Mouse (Mus musculus) forebrain, postnatal 0 days (tissue): Measurements from ENCODE around the gene Thnsl1. TPM values are rescaled to one million over a fixed set of nuclear protein-coding genes. Genes with fewer than 3 reads are reported as not detected.

Source experiments
- ATAC-seq: fragments of 200-750 bp; cut with Nextera tagmentation; 2 replicates; pipeline ENCODE4 v1.8.0; 2017; ENCODE audit warnings: mild to moderate bottlenecking, moderate library complexity
- DNase-seq: peaks from one replicate; pipeline ENCODE4 v3.0.0-alpha.2; 2015
- H3K27ac ChIP-seq: fragments of 300-500 bp; sonication (generic); 2 replicates; pipeline ENCODE4 v1.5.1; 2014; ENCODE audit warnings: low read depth, mild to moderate bottlenecking, antibody characterized with exemption, low read length, moderate library complexity, mixed read lengths
- H3K27me3 ChIP-seq: fragments of 300-500 bp; sonication (generic); 2 replicates; pipeline ENCODE4 v1.6.1; 2014; ENCODE audit warnings: mild to moderate bottlenecking, low read length, mixed read lengths; ENCODE audit not compliant: insufficient read depth
- H3K36me3 ChIP-seq: fragments of 300-500 bp; sonication (generic); 2 replicates; pipeline ENCODE4 v1.6.1; 2014; ENCODE audit warnings: mild to moderate bottlenecking, moderate library complexity; ENCODE audit not compliant: insufficient read depth
- H3K4me1 ChIP-seq: fragments of 300-500 bp; sonication (generic); 2 replicates; pipeline ENCODE4 v1.6.1; 2014; ENCODE audit warnings: antibody characterized with exemption; ENCODE audit not compliant: insufficient read depth
- H3K4me2 ChIP-seq: fragments of 300-500 bp; sonication (generic); 2 replicates; pipeline ENCODE4 v1.6.1; 2014; ENCODE audit warnings: low read depth, mild to moderate bottlenecking, moderate library complexity
- H3K4me3 ChIP-seq: fragments of 300-500 bp; sonication (generic); 2 replicates; pipeline ENCODE4 v1.5.1; 2014; ENCODE audit warnings: low read depth, low read length, mixed read lengths
- H3K9ac ChIP-seq: fragments of 300-500 bp; sonication (generic); 2 replicates; pipeline ENCODE4 v1.6.1; 2014; ENCODE audit warnings: mild to moderate bottlenecking
- H3K9me3 ChIP-seq: fragments of 300-500 bp; sonication (generic); 2 replicates; pipeline ENCODE4 v1.6.1; 2016; ENCODE audit warnings: low read length
- CTCF ChIP-seq: sonication (generic); IDR thresholded peaks from 2 replicates; pipeline ENCODE4 v1.5.1; 2016; ENCODE audit warnings: antibody characterized with exemption, control low read depth, low read depth
- WGBS: fragments of 180-500 bp; shearing (Covaris S2); extraction: QIAGEN DNeasy Blood & Tissue Kit; methylation state at CpG from one replicate; pipeline ENCODE4 v1.1.7; 2014; 5-methylcytosine and 5-hydroxymethylcytosine counted together
- polyA plus RNA-seq: library from polyadenylated mRNA; unstranded; fragments of >200 nt; fragmentation: Nextera tagmentation; extraction: Ambion mirVana; gene quantifications from 2 replicates; pipeline ENCODE4 v1.2.1, GENCODE M21; 2015
- total RNA-seq: library from RNA; depleted of rRNA; stranded (reverse); fragments of >200 nt; gene quantifications from 2 replicates; pipeline ENCODE4 v1.2.3, GENCODE M21; 2014; rRNA removed

The Thnsl1 gene
- total and polyA plus RNA-seq, 2 experiments from 2014 or later: 19.4 to 22.8 TPM

GRCm38 (mm10) chr2:21259081-21259480, 53.6 kb downstream of the Thnsl1 start:
- WGBS: 74% methylated on average over 5 of the region's 5 CpGs
- ATAC-seq (no peak), DNase-seq (no peak)
- H3K27ac ChIP-seq: no peak overlapping the region
- H3K4me1 ChIP-seq: no peaks in the 10 kb centered on the region
- no peak overlapping the region for H3K4me2 ChIP-seq
- no peaks in the 10 kb centered on the region for H3K27me3 ChIP-seq
- no peak overlapping the region for H3K9ac ChIP-seq
- no peak overlapping the region for H3K4me3 ChIP-seq
- no peaks in the 10 kb centered on the region for H3K9me3 ChIP-seq
- TF ChIP-seq CTCF: no peak
- no peaks in the 10 kb centered on the region for H3K36me3 ChIP-seq

- no peak overlapping the region for H3K4me3 ChIP-seq
- peak; percentile 44 for ATAC-seq
Measured at GRCm38 (mm10) chr2:21260060-21260459, 54.5 kb downstream of the Thnsl1 start.

GRCm38 (mm10) chr2:21261370-21262006, 56.0 kb downstream of the Thnsl1 start:
- 22% methylated on average over 4 of the region's 4 CpGs for WGBS
- ATAC-seq: peak; percentile 95

More at GRCm38 (mm10) chr2:21260060-21260459, 54.5 kb downstream of the Thnsl1 start:
- H3K4me2 ChIP-seq: no peak overlapping the region
- no peaks in the 10 kb centered on the region for H3K4me1 ChIP-seq
- DNase-seq: peak; percentile 31
- 27% methylated on average over 4 of the region's 4 CpGs for WGBS
- TF ChIP-seq CTCF: no peak
- H3K27me3 ChIP-seq: no peaks in the 10 kb centered on the region
- H3K36me3 ChIP-seq: no peaks in the 10 kb centered on the region
- H3K27ac ChIP-seq: no peak overlapping the region
- no peak overlapping the region for H3K9ac ChIP-seq
- no peaks in the 10 kb centered on the region for H3K9me3 ChIP-seq

GRCm38 (mm10) chr2:21264031-21264430, 58.5 kb downstream of the Thnsl1 start:
- H3K9me3 ChIP-seq: no peaks in the 10 kb centered on the region
- H3K27ac ChIP-seq: no peak overlapping the region
- H3K27me3 ChIP-seq: no peaks in the 10 kb centered on the region
- no peak for DNase-seq
- no peaks in the 10 kb centered on the region for H3K36me3 ChIP-seq
- WGBS: 67% methylated on average over 4 of the region's 4 CpGs
- no peak for TF ChIP-seq CTCF
- no peaks in the 10 kb centered on the region for H3K4me1 ChIP-seq
- no peak for ATAC-seq
- H3K4me3 ChIP-seq: no peak overlapping the region
- no peak overlapping the region for H3K4me2 ChIP-seq
- H3K9ac ChIP-seq: no peak overlapping the region

More at GRCm38 (mm10) chr2:21261370-21262006, 56.0 kb downstream of the Thnsl1 start:
- TF ChIP-seq CTCF: peak; percentile 97
- H3K27me3 ChIP-seq: no peaks in the 10 kb centered on the region
- H3K4me1 ChIP-seq: no peaks in the 10 kb centered on the region
- H3K27ac ChIP-seq: no peak overlapping the region
- H3K36me3 ChIP-seq: no peaks in the 10 kb centered on the region
- DNase-seq: peak; percentile 85
- H3K4me2 ChIP-seq: no peak overlapping the region
- no peak overlapping the region for H3K9ac ChIP-seq
- no peak overlapping the region for H3K4me3 ChIP-seq
- H3K9me3 ChIP-seq: no peaks in the 10 kb centered on the region

Other genes starting within 250 kb of the Thnsl1 start
- 94.7 and 99.1 TPM in 2 replicates for gene Arhgap21, start 236.8 kb upstream of the Thnsl1 start, total RNA-seq
- 18.2 and 24.9 TPM in 2 replicates for gene Arhgap21, start 236.8 kb upstream of the Thnsl1 start, polyA plus RNA-seq
- gene Enkur, start 359 bp upstream of the Thnsl1 start, total RNA-seq: 4.5 and 5.4 TPM in 2 replicates
- gene Enkur, start 359 bp upstream of the Thnsl1 start, polyA plus RNA-seq: 5.2 and 8.1 TPM in 2 replicates
- 9.1 and 11.7 TPM in 2 replicates for gene Gpr158, start 161.8 kb downstream of the Thnsl1 start, total RNA-seq
- 1.3 and 2.3 TPM in 2 replicates for gene Gpr158, start 161.8 kb downstream of the Thnsl1 start, polyA plus RNA-seq